Mouse (Mus musculus) cortical plate, adult 2 months (tissue): ENCODE measurements around the gene Aknad1. TPM values are rescaled to one million over a fixed set of nuclear protein-coding genes. Genes with fewer than 3 reads are reported as not detected.

Source experiments
- H3K27ac ChIP-seq: fragments of 200-500 bp; 2 replicates; pipeline ENCODE4 v1.5.1; 2012; ENCODE audit warnings: low read length, control low read depth, inconsistent platforms; ENCODE audit not compliant: insufficient read depth
- H3K4me1 ChIP-seq: fragments of 200-500 bp; 2 replicates; pipeline ENCODE4 v1.6.1; 2011; ENCODE audit warnings: low read length; ENCODE audit not compliant: control insufficient read depth, insufficient read depth
- H3K4me3 ChIP-seq: fragments of 200-500 bp; 2 replicates; pipeline ENCODE4 v1.5.1; 2011; ENCODE audit warnings: mild to moderate bottlenecking, low read length, control low read depth; ENCODE audit not compliant: insufficient read depth
- CTCF ChIP-seq: fragments of 200-500 bp; IDR thresholded peaks from 2 replicates; pipeline ENCODE4 v1.5.1; 2011; ENCODE audit warnings: mild to moderate bottlenecking, control low read depth, low read length; ENCODE audit not compliant: insufficient read depth; ENCODE audit errors: extremely low read depth
- POLR2A ChIP-seq: fragments of 200-500 bp; IDR thresholded peaks from 2 replicates; pipeline ENCODE4 v1.6.1; 2011; ENCODE audit warnings: mild to moderate bottlenecking, low read length, control low read depth; ENCODE audit not compliant: insufficient read depth; ENCODE audit errors: extremely low read depth
- polyA plus RNA-seq: library from polyadenylated mRNA; depleted of rRNA; stranded (reverse); fragments of >200 nt; gene quantifications from 2 replicates; pipeline ENCODE4 v1.2.3, GENCODE M21; 2012

The Aknad1 gene
- polyA plus RNA-seq, 1 experiment: 0.02 TPM

DNA sequence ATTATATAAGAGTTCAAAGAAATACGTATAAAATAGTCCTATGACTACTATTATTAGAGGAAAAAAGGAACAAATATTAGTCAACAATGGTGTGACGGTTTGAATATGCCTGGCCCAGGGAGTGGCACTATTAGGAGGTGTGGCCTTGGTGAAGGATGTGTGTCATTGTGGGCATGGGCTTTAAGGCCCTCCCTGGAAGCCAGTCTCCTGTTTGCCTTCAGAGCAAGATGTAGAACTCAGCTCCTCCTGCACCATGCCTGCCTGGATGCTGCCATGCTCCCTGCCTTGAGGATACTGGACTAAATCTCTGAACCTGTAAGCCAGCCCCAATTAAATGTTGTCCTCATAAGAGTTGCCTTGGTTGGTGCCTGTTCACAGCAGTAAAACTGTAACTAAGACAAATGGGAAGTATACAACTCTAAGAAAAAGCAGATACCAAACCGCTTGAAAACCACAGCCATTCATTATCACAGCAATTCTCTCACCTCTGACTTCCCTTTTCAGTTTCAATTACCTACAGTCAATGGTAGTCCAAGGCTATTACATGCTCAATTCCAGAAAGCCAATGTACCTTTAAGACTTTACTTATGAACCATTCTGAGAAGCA is 21.5 kb upstream of the Aknad1 start:
- Histone ChIP-seq H3K27ac (no peak overlapping the region), H3K4me1 (peaks cover 2% of the 10 kb centered on the region; the same call in 1 of the 2 replicates), H3K4me3 (no peak overlapping the region)
- no peak for TF ChIP-seq CTCF
- no peak for TF ChIP-seq POLR2A

DNA sequence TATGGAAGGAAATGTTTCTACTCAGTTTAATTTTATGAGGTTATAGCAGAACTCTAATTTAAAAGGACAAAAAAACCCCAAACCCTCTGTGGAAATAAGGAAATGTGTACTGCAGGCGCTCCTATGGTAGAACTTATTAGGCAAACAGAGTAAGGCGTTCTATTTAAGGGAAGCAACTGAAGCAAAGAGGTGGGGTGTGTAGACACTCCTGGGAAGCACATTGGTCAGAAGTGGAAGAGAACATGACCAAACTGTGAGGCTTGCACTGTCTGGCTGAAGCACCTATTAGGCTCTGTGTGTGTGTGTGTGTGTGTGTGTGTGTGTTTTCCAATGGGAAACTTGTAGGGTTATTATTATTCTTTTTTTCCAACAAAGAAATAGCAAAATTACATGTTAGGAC is 20.1 kb upstream of the Aknad1 start:
- no peak overlapping the region for H3K4me3 ChIP-seq
- no peak for TF ChIP-seq CTCF
- no peak overlapping the region for H3K27ac ChIP-seq
- H3K4me1 ChIP-seq: peaks cover 2% of the 10 kb centered on the region; the same call in 1 of the 2 replicates

DNA sequence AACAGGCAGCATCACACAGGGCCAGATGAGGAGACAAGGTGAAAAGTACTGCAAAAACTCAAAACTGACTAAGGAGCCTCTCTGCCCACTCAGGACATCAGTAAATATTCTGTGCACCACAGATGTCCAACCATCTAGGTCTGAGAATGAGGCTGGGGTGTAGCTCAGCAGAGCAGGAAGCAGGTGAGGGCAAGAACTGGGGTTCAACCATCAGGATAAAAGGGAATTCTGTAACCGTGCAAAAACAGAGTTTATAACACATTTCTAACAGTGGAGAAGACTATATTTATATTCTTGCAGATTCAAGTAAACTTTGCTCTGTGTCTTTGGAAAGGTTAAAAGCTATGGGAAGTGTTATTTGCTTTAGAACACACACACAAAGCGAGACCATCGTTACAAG is 19.7 kb upstream of the Aknad1 start:
- H3K27ac ChIP-seq: no peak overlapping the region
- peaks cover 2% of the 10 kb centered on the region; the same call in 1 of the 2 replicates for H3K4me1 ChIP-seq
- no peak for TF ChIP-seq CTCF
- TF ChIP-seq POLR2A: no peak
- no peak overlapping the region for H3K4me3 ChIP-seq

DNA sequence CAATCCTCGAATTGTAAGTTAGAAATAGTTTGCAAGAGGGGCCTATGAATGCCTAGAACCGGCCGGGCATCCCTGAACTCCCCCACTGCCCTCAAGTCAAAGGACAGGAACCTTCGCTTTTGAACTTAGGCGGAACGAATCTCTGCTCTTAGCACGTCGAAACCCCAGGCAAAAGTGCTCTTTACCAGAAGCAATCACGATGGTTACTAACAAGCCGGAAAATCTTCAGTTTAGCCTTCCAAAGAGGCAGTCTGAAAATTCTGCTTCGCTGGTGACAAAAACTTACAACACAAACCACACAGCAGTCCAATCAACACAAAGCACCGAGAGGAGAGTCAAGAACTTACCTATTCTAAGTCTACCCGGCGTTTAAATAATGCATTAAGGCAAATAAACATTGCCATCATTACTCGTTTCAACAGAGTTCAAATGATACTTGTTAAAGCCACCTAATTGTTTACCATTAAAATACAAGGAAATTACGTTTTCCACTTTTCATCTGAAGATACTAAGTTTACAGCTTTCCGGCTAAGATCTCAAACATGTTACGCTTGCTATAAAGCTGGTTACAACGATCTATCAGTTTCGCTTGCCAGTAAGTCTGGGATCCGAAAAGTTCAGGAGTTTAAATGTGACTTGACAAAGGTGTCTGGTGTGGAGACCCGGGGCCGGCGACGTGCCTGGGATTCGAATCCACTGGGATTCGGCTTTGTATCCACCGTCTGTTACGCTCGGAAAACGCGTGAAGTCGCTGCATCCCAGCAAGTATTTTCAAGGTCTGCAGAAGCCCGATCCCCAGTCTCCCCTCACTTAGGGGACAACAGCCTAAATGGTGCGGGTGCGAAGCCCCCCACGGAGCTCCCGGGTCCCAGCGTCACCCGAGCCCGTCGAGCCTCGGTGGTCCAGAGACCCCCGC is 18.1 kb upstream of the Aknad1 start:
- Histone ChIP-seq H3K4me3 (peak overlapping the region; percentile 46), H3K27ac (no peak overlapping the region), H3K4me1 (peaks cover 2% of the 10 kb centered on the region; the same call in 1 of the 2 replicates)
- TF ChIP-seq POLR2A: no peak
- TF ChIP-seq CTCF: peak; percentile 47

DNA sequence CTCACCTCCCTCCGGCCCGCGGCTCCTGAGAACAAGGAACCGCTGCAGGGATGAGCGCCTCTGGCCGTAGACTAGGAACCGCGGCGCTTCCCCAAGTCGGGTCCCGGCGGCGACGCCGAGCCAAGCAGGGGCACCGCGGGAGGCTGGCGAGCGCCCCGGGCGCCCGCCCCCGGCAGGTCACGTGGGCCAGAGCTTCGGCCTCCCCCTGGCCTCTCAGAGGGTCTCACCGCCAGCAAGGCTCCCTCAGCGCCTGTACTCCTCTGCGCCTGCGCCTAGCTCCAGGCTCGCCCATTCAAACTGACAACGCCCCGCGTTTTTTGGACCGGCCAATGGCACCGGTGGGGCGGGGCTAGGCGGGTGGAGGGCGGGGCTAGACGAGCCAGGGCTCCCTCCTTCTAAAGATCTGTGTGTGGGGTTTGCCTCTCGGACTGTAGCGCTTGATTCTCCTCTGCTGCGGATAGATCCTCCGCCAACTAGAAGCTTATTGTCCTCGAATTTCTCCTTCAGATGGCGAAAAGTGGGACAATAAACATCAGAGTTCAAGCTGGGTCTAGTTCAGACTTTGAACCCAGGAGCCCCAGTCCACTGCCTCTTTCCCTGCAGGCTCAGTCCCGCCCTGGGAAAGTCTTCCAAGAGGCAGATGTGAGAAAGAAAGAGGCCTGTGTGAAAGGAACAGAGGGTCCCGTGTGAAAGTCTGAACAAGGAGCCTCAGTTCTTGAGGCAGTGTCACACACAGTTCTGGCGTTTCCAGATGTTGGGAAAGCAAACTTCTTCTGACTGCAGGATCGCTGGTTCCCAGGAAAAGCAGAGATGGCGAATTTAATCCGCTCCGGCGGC is 17.2 kb upstream of the Aknad1 start, which contains the start of gene Gpsm2:
Gpsm2 (minus strand) TSS at position 274 of the 837 bp plus-strand sequence.
- H3K4me3 ChIP-seq: peak within 1 kb of the TSS; percentile 46
- H3K4me1 ChIP-seq: peaks cover 2% of the 10 kb centered on the region; the same call in 1 of the 2 replicates
- H3K27ac ChIP-seq: no peak within 1 kb of the TSS
- TF ChIP-seq CTCF: no peak
- TF ChIP-seq POLR2A: peak; percentile 59; the same call in 1 of the 2 replicates

DNA sequence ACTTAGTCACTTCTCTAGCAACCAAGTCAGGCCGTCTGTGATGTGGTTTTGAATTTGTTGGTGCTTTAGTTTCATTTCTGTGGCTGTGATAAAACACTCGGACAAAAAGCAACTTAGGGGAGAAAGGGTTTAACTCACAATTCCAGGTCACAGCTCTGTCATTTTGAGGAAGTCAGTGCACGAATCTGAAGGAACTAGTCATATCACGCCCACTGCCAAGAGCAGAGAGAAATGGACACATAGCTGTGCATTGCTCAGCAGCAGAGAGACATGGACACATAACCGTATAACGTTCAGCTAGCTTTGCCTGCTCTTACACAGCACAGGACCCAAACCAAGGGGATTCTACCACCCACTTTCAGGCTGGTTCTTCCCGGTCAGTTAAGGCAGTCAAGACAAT is 13.0 kb upstream of the Aknad1 start:
- Histone ChIP-seq H3K27ac (no peak overlapping the region), H3K4me1 (no peaks in the 10 kb centered on the region), H3K4me3 (no peak overlapping the region)
- no peak for TF ChIP-seq CTCF
- TF ChIP-seq POLR2A: no peak

DNA sequence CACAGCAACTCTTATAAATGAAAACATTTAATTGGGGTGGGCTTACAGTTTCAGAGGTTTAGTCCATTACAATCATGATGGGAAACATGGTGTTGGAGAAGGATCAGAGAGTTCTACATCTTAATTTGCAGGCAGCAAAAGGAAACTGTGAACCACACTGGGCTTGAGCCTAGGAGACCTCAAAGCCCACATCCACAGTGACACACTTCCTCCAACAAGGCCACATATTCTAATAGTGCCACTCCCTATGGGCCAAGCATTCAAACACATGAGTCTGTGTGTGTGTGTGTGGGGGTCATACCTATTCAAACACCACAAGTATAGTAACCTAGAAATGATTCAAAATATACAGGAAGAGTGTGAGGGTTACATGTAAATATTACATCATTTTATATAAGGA is 12.1 kb upstream of the Aknad1 start:
- H3K4me1 ChIP-seq: no peaks in the 10 kb centered on the region
- TF ChIP-seq POLR2A: no peak
- no peak for TF ChIP-seq CTCF
- H3K4me3 ChIP-seq: no peak overlapping the region
- H3K27ac ChIP-seq: no peak overlapping the region

DNA sequence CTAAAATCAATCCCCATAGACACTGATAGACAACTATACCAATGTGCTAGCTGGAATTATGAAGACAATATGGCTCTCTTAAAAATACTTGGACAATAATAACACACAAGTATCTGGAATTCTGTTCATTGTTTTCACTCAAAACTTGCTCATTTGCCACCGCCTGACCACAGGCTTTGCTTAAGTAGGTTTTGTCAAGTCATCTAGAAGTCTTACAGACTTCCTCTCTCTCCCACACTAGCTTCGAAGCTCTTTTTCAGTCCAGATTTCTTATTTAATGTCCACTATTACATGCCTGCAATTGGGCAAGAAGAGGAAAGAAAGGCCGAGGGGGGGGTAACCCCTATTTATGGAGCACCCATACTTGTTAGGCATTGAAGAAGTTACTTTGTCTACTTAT is 11.7 kb upstream of the Aknad1 start:
- Histone ChIP-seq H3K4me3 (no peak overlapping the region), H3K27ac (no peak overlapping the region), H3K4me1 (no peaks in the 10 kb centered on the region)
- no peak for TF ChIP-seq POLR2A
- no peak for TF ChIP-seq CTCF

DNA sequence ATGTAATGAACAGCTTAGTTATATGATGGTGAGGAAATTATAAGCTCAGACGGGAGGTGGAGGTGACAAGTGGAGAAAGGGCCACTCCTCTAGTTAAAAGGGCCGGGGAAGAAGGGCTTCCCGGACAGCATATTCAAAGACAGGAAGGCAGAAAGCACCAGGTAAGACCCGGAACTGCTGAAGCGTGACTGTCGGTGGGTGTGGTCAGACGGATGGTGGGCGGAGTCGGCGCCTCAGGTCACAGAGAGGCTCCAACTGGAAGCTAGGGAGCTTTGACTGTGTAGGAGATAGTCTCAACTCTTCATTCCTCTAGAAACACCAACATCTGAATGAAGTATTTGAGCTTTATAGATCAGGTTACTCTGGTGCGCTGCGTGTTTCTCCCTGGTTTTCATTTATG is 9.1 kb upstream of the Aknad1 start:
- Histone ChIP-seq H3K27ac (no peak overlapping the region), H3K4me3 (no peak overlapping the region), H3K4me1 (no peaks in the 10 kb centered on the region)
- TF ChIP-seq POLR2A (no peak), CTCF (no peak)
